Mouse (Mus musculus): ENCODE results near the gene Adam12. TPM values are rescaled to one million over a fixed set of nuclear protein-coding genes. Genes with fewer than 3 reads are reported as not detected.

Adam12 gene
- polyA plus RNA-seq, 1 experiment from 2014 or later: 2.8 TPM

GRCm38 (mm10) chr7:134190101-134190500 is 41.8 kb downstream of the Adam12 start:
- 73% methylated on average over 6 of the region's 6 CpGs for WGBS
- no peaks in the 10 kb centered on the region for H3K4me1 ChIP-seq (replicated peaks; ENCODE audit: insufficient read depth, low read length)
- ATAC-seq (replicated peaks; ENCODE audit: low FRiP score, low read depth) (no peak), DNase-seq (ENCODE audit: low spot score) (no peak)
- no peaks in the 10 kb centered on the region for H3K36me3 ChIP-seq (ENCODE audit: insufficient read depth, low read length)
- H3K27ac ChIP-seq: no peak overlapping the region
- H3K4me2 ChIP-seq (ENCODE audit: low read length): no peak overlapping the region
- no peaks in the 10 kb centered on the region for H3K27me3 ChIP-seq (ENCODE audit: insufficient read depth, low read length)
- H3K9me3 ChIP-seq (replicated peaks; ENCODE audit: low read length): no peaks in the 10 kb centered on the region
- TF ChIP-seq CTCF (IDR thresholded peaks at IDR 0.05; ENCODE audit: low read depth): no peak
- H3K9ac ChIP-seq (ENCODE audit: low read depth, low read length): no peak overlapping the region
- H3K4me3 ChIP-seq (replicated peaks; ENCODE audit: low read depth, low read length): no peak overlapping the region

GRCm38 (mm10) chr7:134188565-134188964 is 43.4 kb downstream of the Adam12 start:
- H3K4me3 ChIP-seq (replicated peaks; ENCODE audit: low read depth, low read length): no peak overlapping the region
- no peaks in the 10 kb centered on the region for H3K9me3 ChIP-seq (replicated peaks; ENCODE audit: low read length)
- DNase-seq (ENCODE audit: low spot score) (no peak), ATAC-seq (replicated peaks; ENCODE audit: low FRiP score, low read depth) (no peak)
- no peak overlapping the region for H3K27ac ChIP-seq
- no peaks in the 10 kb centered on the region for H3K4me1 ChIP-seq (replicated peaks; ENCODE audit: insufficient read depth, low read length)
- no peaks in the 10 kb centered on the region for H3K27me3 ChIP-seq (ENCODE audit: insufficient read depth, low read length)
- H3K9ac ChIP-seq (ENCODE audit: low read depth, low read length): no peak overlapping the region
- 66% methylated on average over 6 of the region's 6 CpGs for WGBS
- no peaks in the 10 kb centered on the region for H3K36me3 ChIP-seq (ENCODE audit: insufficient read depth, low read length)
- no peak overlapping the region for H3K4me2 ChIP-seq (ENCODE audit: low read length)
- no peak for TF ChIP-seq CTCF (IDR thresholded peaks at IDR 0.05; ENCODE audit: low read depth)

GRCm38 (mm10) chr7:134187946-134188345 is 44.0 kb downstream of the Adam12 start:
- Histone ChIP-seq H3K27ac (no peak overlapping the region), H3K4me2 (ENCODE audit: low read length) (no peak overlapping the region), H3K9me3 (replicated peaks; ENCODE audit: low read length) (no peaks in the 10 kb centered on the region), H3K36me3 (ENCODE audit: insufficient read depth, low read length) (no peaks in the 10 kb centered on the region), H3K9ac (ENCODE audit: low read depth, low read length) (no peak overlapping the region), H3K4me3 (replicated peaks; ENCODE audit: low read depth, low read length) (no peak overlapping the region), H3K27me3 (ENCODE audit: insufficient read depth, low read length) (no peaks in the 10 kb centered on the region), H3K4me1 (replicated peaks; ENCODE audit: insufficient read depth, low read length) (no peaks in the 10 kb centered on the region)
- 58% methylated on average over 1 of the region's 1 CpGs for WGBS
- ATAC-seq (replicated peaks; ENCODE audit: low FRiP score, low read depth) (no peak), DNase-seq (ENCODE audit: low spot score) (no peak)
- TF ChIP-seq CTCF (IDR thresholded peaks at IDR 0.05; ENCODE audit: low read depth): no peak

GRCm38 (mm10) chr7:134186497-134186896 is 45.4 kb downstream of the Adam12 start:
- H3K4me2 ChIP-seq (ENCODE audit: low read length): no peak overlapping the region
- no peaks in the 10 kb centered on the region for H3K4me1 ChIP-seq (replicated peaks; ENCODE audit: insufficient read depth, low read length)
- TF ChIP-seq CTCF (IDR thresholded peaks at IDR 0.05; ENCODE audit: low read depth): no peak
- 92% methylated on average over 10 of the region's 10 CpGs for WGBS
- no peak overlapping the region for H3K27ac ChIP-seq
- DNase-seq (ENCODE audit: low spot score) (no peak), ATAC-seq (replicated peaks; ENCODE audit: low FRiP score, low read depth) (no peak)
- H3K9me3 ChIP-seq (replicated peaks; ENCODE audit: low read length): no peaks in the 10 kb centered on the region
- no peaks in the 10 kb centered on the region for H3K36me3 ChIP-seq (ENCODE audit: insufficient read depth, low read length)
- H3K27me3 ChIP-seq (ENCODE audit: insufficient read depth, low read length): no peaks in the 10 kb centered on the region
- no peak overlapping the region for H3K9ac ChIP-seq (ENCODE audit: low read depth, low read length)
- no peak overlapping the region for H3K4me3 ChIP-seq (replicated peaks; ENCODE audit: low read depth, low read length)

GRCm38 (mm10) chr7:134185751-134186150 is 46.2 kb downstream of the Adam12 start:
- Histone ChIP-seq H3K4me2 (ENCODE audit: low read length) (no peak overlapping the region), H3K4me1 (replicated peaks; ENCODE audit: insufficient read depth, low read length) (no peaks in the 10 kb centered on the region), H3K4me3 (replicated peaks; ENCODE audit: low read depth, low read length) (no peak overlapping the region), H3K9ac (ENCODE audit: low read depth, low read length) (no peak overlapping the region), H3K27ac (no peak overlapping the region), H3K9me3 (replicated peaks; ENCODE audit: low read length) (no peaks in the 10 kb centered on the region), H3K27me3 (ENCODE audit: insufficient read depth, low read length) (no peaks in the 10 kb centered on the region), H3K36me3 (ENCODE audit: insufficient read depth, low read length) (no peaks in the 10 kb centered on the region)
- WGBS: 87% methylated on average over 4 of the region's 4 CpGs
- ATAC-seq (replicated peaks; ENCODE audit: low FRiP score, low read depth) (no peak), DNase-seq (ENCODE audit: low spot score) (no peak)
- TF ChIP-seq CTCF (IDR thresholded peaks at IDR 0.05; ENCODE audit: low read depth): no peak

- Histone ChIP-seq H3K27me3 (ENCODE audit: insufficient read depth, low read length) (no peaks in the 10 kb centered on the region), H3K9me3 (replicated peaks; ENCODE audit: low read length) (no peaks in the 10 kb centered on the region), H3K4me3 (replicated peaks; ENCODE audit: low read depth, low read length) (no peak overlapping the region), H3K4me1 (replicated peaks; ENCODE audit: insufficient read depth, low read length) (no peaks in the 10 kb centered on the region), H3K36me3 (ENCODE audit: insufficient read depth, low read length) (no peaks in the 10 kb centered on the region), H3K4me2 (ENCODE audit: low read length) (no peak overlapping the region), H3K9ac (ENCODE audit: low read depth, low read length) (no peak overlapping the region), H3K27ac (no peak overlapping the region)
- 97% methylated on average over 1 of the region's 1 CpGs for WGBS
- ATAC-seq (replicated peaks; ENCODE audit: low FRiP score, low read depth) (no peak), DNase-seq (ENCODE audit: low spot score) (no peak)
- TF ChIP-seq CTCF (IDR thresholded peaks at IDR 0.05; ENCODE audit: low read depth): no peak
Observed at GRCm38 (mm10) chr7:134181717-134182116, 50.2 kb downstream of the Adam12 start.

- no peak for ATAC-seq (replicated peaks; ENCODE audit: low FRiP score, low read depth)
- 82% methylated on average over 1 of the region's 1 CpGs for WGBS
Observed at GRCm38 (mm10) chr7:134181056-134181455, 50.9 kb downstream of the Adam12 start.

More at GRCm38 (mm10) chr7:134181056-134181455, 50.9 kb downstream of the Adam12 start:
- no peak for TF ChIP-seq CTCF (IDR thresholded peaks at IDR 0.05; ENCODE audit: low read depth)
- H3K36me3 ChIP-seq (ENCODE audit: insufficient read depth, low read length): no peaks in the 10 kb centered on the region
- no peaks in the 10 kb centered on the region for H3K4me1 ChIP-seq (replicated peaks; ENCODE audit: insufficient read depth, low read length)
- DNase-seq (ENCODE audit: low spot score): no peak
- H3K27me3 ChIP-seq (ENCODE audit: insufficient read depth, low read length): no peaks in the 10 kb centered on the region
- no peak overlapping the region for H3K27ac ChIP-seq
- H3K4me2 ChIP-seq (ENCODE audit: low read length): no peak overlapping the region
- H3K4me3 ChIP-seq (replicated peaks; ENCODE audit: low read depth, low read length): no peak overlapping the region
- H3K9me3 ChIP-seq (replicated peaks; ENCODE audit: low read length): no peaks in the 10 kb centered on the region
- H3K9ac ChIP-seq (ENCODE audit: low read depth, low read length): no peak overlapping the region

All from kidney, postnatal 0 days (tissue).